Comparison of ENCODE assay signal across 8 mouse cellular contexts in the genomic region with DNA sequence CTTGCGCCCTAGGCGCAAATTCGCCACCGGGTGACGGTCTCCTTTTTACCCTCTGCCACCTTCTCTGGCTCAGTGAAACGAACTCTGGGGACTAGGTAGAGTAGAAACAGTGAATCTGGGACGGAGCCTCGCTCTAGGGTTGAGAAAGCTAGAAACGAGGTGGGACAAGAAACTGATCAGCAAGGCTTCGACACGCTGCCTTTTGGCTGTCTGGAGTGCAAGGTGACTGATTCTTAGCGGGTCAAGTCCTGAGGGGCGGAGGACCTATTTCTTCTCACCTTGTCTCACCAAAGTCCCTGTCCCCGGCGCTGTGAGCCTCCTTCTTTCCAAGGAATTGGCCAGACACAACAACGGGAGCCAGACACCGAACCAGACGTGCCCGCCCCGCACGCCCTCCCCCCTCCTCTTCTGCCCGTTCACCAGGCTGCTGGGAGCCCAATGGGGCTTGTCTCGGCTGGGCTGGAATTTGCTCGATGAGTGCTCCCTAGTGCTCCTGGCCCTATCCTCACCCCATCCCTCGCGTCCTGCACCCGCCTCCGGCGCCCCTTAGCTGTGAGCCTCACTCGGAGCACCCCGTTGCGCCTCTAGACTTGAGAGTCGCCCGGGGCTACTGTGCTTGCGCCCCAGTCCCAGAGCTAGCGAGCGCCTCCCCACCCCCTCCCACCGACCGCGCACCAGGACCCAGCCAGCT. TPM values are rescaled to one million over a fixed set of nuclear protein-coding genes. Genes with fewer than 3 reads are reported as not detected.
DNase-seq lines count a peak whose midpoint lies in the region; ATAC-seq and TF ChIP-seq lines count a peak whose summit lies in the region.

No protein-coding gene starts in this region.

- H3K4me3 ChIP-seq in kidney, postnatal 0 days (replicated peaks; ENCODE audit: low read depth, low read length), result peak overlapping the region; percentile 28; the same call in 1 of the 2 replicates
- H3K4me3 ChIP-seq in kidney, adult 2 months (ENCODE audit: insufficient read depth, low read depth, low read length), result no peak overlapping the region
- peak overlapping the region; percentile 46 for H3K4me3 ChIP-seq in hindbrain, embryonic 12.5 days
- H3K4me3 ChIP-seq in neural tube, embryonic 11.5 days (ENCODE audit: low read depth, low read length), result peak overlapping the region; percentile 37
- no peak overlapping the region for H3K4me3 ChIP-seq in liver, postnatal 0 days (ENCODE audit: low read depth, low read length)

- TF ChIP-seq CTCF in kidney, postnatal 0 days (IDR thresholded peaks at IDR 0.05; ENCODE audit: low read depth), result no peak
- no peak for TF ChIP-seq CTCF in kidney, adult 2 months (conservative IDR thresholded peaks at IDR 0.05; ENCODE audit: insufficient read depth, insufficient read length, low read depth, low read length)
- no peak for TF ChIP-seq CTCF in liver, postnatal 0 days (IDR thresholded peaks at IDR 0.05; ENCODE audit: low read depth)

- H3K4me2 ChIP-seq in kidney, postnatal 0 days (ENCODE audit: low read length), result peak overlapping the region; percentile 53
- H3K4me2 ChIP-seq in hindbrain, embryonic 12.5 days (replicated peaks), result peak overlapping the region; percentile 55
- H3K4me2 ChIP-seq in neural tube, embryonic 11.5 days (ENCODE audit: low read depth), result peak overlapping the region; percentile 43
- H3K4me2 ChIP-seq in liver, postnatal 0 days (ENCODE audit: low read depth, low read length), result no peak overlapping the region

- no peak overlapping the region for H3K27ac ChIP-seq in kidney, postnatal 0 days
- H3K27ac ChIP-seq in kidney, adult 2 months (ENCODE audit: insufficient read depth, low read depth, low read length), result no peak overlapping the region
- peak overlapping the region; percentile 89 for H3K27ac ChIP-seq in hindbrain, embryonic 12.5 days
- H3K27ac ChIP-seq in neural tube, embryonic 11.5 days (ENCODE audit: low read depth, low read length), result 0 out of 2 replicates have a peak overlapping the region, but pooled peaks have one; percentile 70
- H3K27ac ChIP-seq in liver, postnatal 0 days (ENCODE audit: low read depth), result no peak overlapping the region

- no peak for DNase-seq in kidney, postnatal 0 days (ENCODE audit: low spot score)
- DNase-seq in kidney, adult 2 months, result no peak
- DNase-seq in embryo, embryonic 9.5 days (ENCODE audit: extremely low spot score), result peak; percentile 24
- peak; percentile 32 for DNase-seq in neural tube, embryonic 11.5 days (ENCODE audit: low spot score)
- DNase-seq in urinary bladder, postnatal 36 days (ENCODE audit: low spot score in 2 of 2), result no peak
- no peak for DNase-seq in right cerebral cortex, adult 18-20 months
- DNase-seq in liver, postnatal 0 days, result no peak

- no peak for ATAC-seq in kidney, postnatal 0 days (replicated peaks; ENCODE audit: low FRiP score, low read depth)
- ATAC-seq in hindbrain, embryonic 12.5 days (ENCODE audit: low FRiP score), result no peak
- ATAC-seq in neural tube, embryonic 11.5 days (ENCODE audit: insufficient read depth, low FRiP score, low TSS enrichment), result no peak
- ATAC-seq in liver, postnatal 0 days, result no peak

- TF ChIP-seq POLR2A in kidney, adult 2 months (IDR thresholded peaks at IDR 0.05; ENCODE audit: low read depth, low read length), result no peak

- H3K9me3 ChIP-seq in kidney, postnatal 0 days (replicated peaks; ENCODE audit: low read length), result no peaks in the 10 kb centered on the region
- no peaks in the 10 kb centered on the region for H3K9me3 ChIP-seq in hindbrain, embryonic 12.5 days (replicated peaks)
- no peaks in the 10 kb centered on the region for H3K9me3 ChIP-seq in neural tube, embryonic 11.5 days (ENCODE audit: control insufficient read depth, low read length)
- H3K9me3 ChIP-seq in liver, postnatal 0 days (ENCODE audit: low read length), result no peaks in the 10 kb centered on the region

- peaks cover 22% of the 10 kb centered on the region for H3K4me1 ChIP-seq in kidney, postnatal 0 days (replicated peaks; ENCODE audit: insufficient read depth, low read length)
- H3K4me1 ChIP-seq in kidney, adult 2 months (ENCODE audit: control insufficient read depth, insufficient read depth, low read length), result no peaks in the 10 kb centered on the region
- H3K4me1 ChIP-seq in hindbrain, embryonic 12.5 days, result peaks cover 60% of the 10 kb centered on the region
- peaks cover 25% of the 10 kb centered on the region for H3K4me1 ChIP-seq in neural tube, embryonic 11.5 days (ENCODE audit: control insufficient read depth, insufficient read depth, low read length)
- H3K4me1 ChIP-seq in liver, postnatal 0 days (ENCODE audit: insufficient read depth), result peaks cover 4% of the 10 kb centered on the region

- no peak overlapping the region for H3K9ac ChIP-seq in kidney, postnatal 0 days (ENCODE audit: low read depth, low read length)
- peak overlapping the region; percentile 71 for H3K9ac ChIP-seq in hindbrain, embryonic 12.5 days
- peak overlapping the region; percentile 61 for H3K9ac ChIP-seq in neural tube, embryonic 11.5 days (ENCODE audit: low read length)
- H3K9ac ChIP-seq in liver, postnatal 0 days (replicated peaks), result no peak overlapping the region

- no peak for TF ChIP-seq EP300 in liver, postnatal 0 days (IDR thresholded peaks at IDR 0.05; ENCODE audit: low read depth)

- peaks cover 88% of the 10 kb centered on the region for H3K27me3 ChIP-seq in kidney, postnatal 0 days (ENCODE audit: insufficient read depth, low read length)
- peaks cover 8% of the 10 kb centered on the region; the same call in 1 of the 2 replicates for H3K27me3 ChIP-seq in kidney, adult 2 months (replicated peaks; ENCODE audit: control insufficient read depth, insufficient read depth, low read length)
- peaks cover 95% of the 10 kb centered on the region for H3K27me3 ChIP-seq in hindbrain, embryonic 12.5 days
- peaks cover 88% of the 10 kb centered on the region for H3K27me3 ChIP-seq in neural tube, embryonic 11.5 days (ENCODE audit: control insufficient read depth, insufficient read depth, low read length)
- peaks cover 95% of the 10 kb centered on the region for H3K27me3 ChIP-seq in liver, postnatal 0 days (ENCODE audit: insufficient read depth, low read length)

- no peaks in the 10 kb centered on the region for H3K36me3 ChIP-seq in kidney, postnatal 0 days (ENCODE audit: insufficient read depth, low read length)
- H3K36me3 ChIP-seq in kidney, adult 2 months (ENCODE audit: control insufficient read depth, insufficient read depth, low read length), result no peaks in the 10 kb centered on the region
- H3K36me3 ChIP-seq in hindbrain, embryonic 12.5 days, result no peaks in the 10 kb centered on the region
- no peaks in the 10 kb centered on the region for H3K36me3 ChIP-seq in neural tube, embryonic 11.5 days (ENCODE audit: control insufficient read depth, insufficient read depth, low read length)
- no peaks in the 10 kb centered on the region for H3K36me3 ChIP-seq in liver, postnatal 0 days (replicated peaks; ENCODE audit: insufficient read depth, low read length)

- WGBS in kidney, postnatal 0 days, result under 1% methylated on average over 40 of the region's 40 CpGs
- WGBS in kidney, adult 2 months, result 3% methylated on average over 40 of the region's 40 CpGs
- whole genome bisulfite sequencing in hindbrain, embryonic 12.5 days, result 2% methylated on average over 40 of the region's 40 CpGs
- under 1% methylated on average over 40 of the region's 40 CpGs for WGBS in neural tube, embryonic 11.5 days
- 2% methylated on average over 38 of the region's 40 CpGs for WGBS in liver, postnatal 0 days (ENCODE audit: insufficient replicate concordance)

RNA-seq across cellular contexts. Expression of a gene that starts 10.3 kb away (rescaled TPM):
- 0.25 and 0.26 TPM in 2 replicates for polyA plus RNA-seq in kidney, postnatal 0 days (2015; fragmentation: Nextera tagmentation; extraction: Ambion mirVana)
- polyA plus RNA-seq in kidney, adult 2 months (2012; rRNA removed), result 0.31 and 1.5 TPM in 2 replicates
- 24.4 and 24.9 TPM in 2 replicates for polyA plus RNA-seq in hindbrain, embryonic 12.5 days (2016; fragmentation: Nextera tagmentation; extraction: Ambion mirVana)
- 9.4 TPM in 2 replicates for polyA plus RNA-seq in neural tube, embryonic 11.5 days (2014; fragmentation: Nextera tagmentation; extraction: Ambion mirVana)
- polyA plus RNA-seq in liver, postnatal 0 days (2015; fragmentation: Nextera tagmentation; extraction: Ambion mirVana), result 0.04 TPM in 1 of 2 replicates, not detected in the other

RNA-seq across cellular contexts. Expression of a gene that starts 54.5 kb away (rescaled TPM):
- polyA plus RNA-seq in kidney, postnatal 0 days (2015; fragmentation: Nextera tagmentation; extraction: Ambion mirVana), result 5.6 and 6.8 TPM in 2 replicates
- polyA plus RNA-seq in kidney, adult 2 months (2012; rRNA removed), result 2.2 and 2.7 TPM in 2 replicates
- polyA plus RNA-seq in hindbrain, embryonic 12.5 days (2016; fragmentation: Nextera tagmentation; extraction: Ambion mirVana), result 2.6 and 3.4 TPM in 2 replicates
- 1.2 and 1.6 TPM in 2 replicates for polyA plus RNA-seq in neural tube, embryonic 11.5 days (2014; fragmentation: Nextera tagmentation; extraction: Ambion mirVana)
- polyA plus RNA-seq in liver, postnatal 0 days (2015; fragmentation: Nextera tagmentation; extraction: Ambion mirVana), result not detected in 2 replicates

Comparison
In these comparisons a context has a peak if more than half of its experiments do, and no peak if none do; other contexts are left out.
1. H3K4me3 ChIP-seq: peak in kidney, postnatal 0 days (single experiment), hindbrain, embryonic 12.5 days (single experiment) and neural tube, embryonic 11.5 days (single experiment); none in kidney, adult 2 months (single experiment) and liver, postnatal 0 days (single experiment).
2. DNase-seq: peak in embryo, embryonic 9.5 days (single experiment) and neural tube, embryonic 11.5 days (single experiment); none in kidney, postnatal 0 days (single experiment), kidney, adult 2 months (single experiment), urinary bladder, postnatal 36 days (0 of 2), right cerebral cortex, adult 18-20 months (single experiment) and liver, postnatal 0 days (single experiment).
3. H3K27ac ChIP-seq: peak in hindbrain, embryonic 12.5 days (single experiment) and neural tube, embryonic 11.5 days (single experiment); none in kidney, postnatal 0 days (single experiment), kidney, adult 2 months (single experiment) and liver, postnatal 0 days (single experiment).
4. H3K9ac ChIP-seq: peak in hindbrain, embryonic 12.5 days (single experiment) and neural tube, embryonic 11.5 days (single experiment); none in kidney, postnatal 0 days (single experiment) and liver, postnatal 0 days (single experiment).